Mouse (Mus musculus): ENCODE results near the gene Kcnh1. TPM values are rescaled to one million over a fixed set of nuclear protein-coding genes. Genes with fewer than 3 reads are reported as not detected.

Kcnh1 gene
- polyA plus RNA-seq, 1 experiment from 2014 or later = 0.89 TPM

- Histone ChIP-seq H3K4me2 (no peak overlapping the region), H3K27ac (no peak overlapping the region), H3K9ac (no peak overlapping the region), H3K4me3 (replicated peaks) (no peak overlapping the region), H3K9me3 (no peaks in the 10 kb centered on the region), H3K27me3 (replicated peaks) (no peaks in the 10 kb centered on the region), H3K36me3 (no peaks in the 10 kb centered on the region), H3K4me1 (no peaks in the 10 kb centered on the region)
- WGBS = 72% methylated on average over 7 of the region's 7 CpGs
- ATAC-seq (ENCODE audit: insufficient read depth, low FRiP score, low read depth) = no peak
Measured at GRCm38 (mm10) chr1:192544901-192545300, 354.3 kb downstream of the Kcnh1 start.

- WGBS = 39% methylated on average over 1 of the region's 1 CpGs
- H3K27ac ChIP-seq = no peak overlapping the region
- H3K9me3 ChIP-seq = no peaks in the 10 kb centered on the region
- no peak overlapping the region for H3K4me2 ChIP-seq
- no peak overlapping the region for H3K9ac ChIP-seq
- ATAC-seq (ENCODE audit: insufficient read depth, low FRiP score, low read depth) = no peak
- no peaks in the 10 kb centered on the region for H3K36me3 ChIP-seq
- H3K4me3 ChIP-seq (replicated peaks) = no peak overlapping the region
- H3K27me3 ChIP-seq (replicated peaks) = no peaks in the 10 kb centered on the region
- H3K4me1 ChIP-seq = no peaks in the 10 kb centered on the region
Measured at GRCm38 (mm10) chr1:192546843-192547242, 356.3 kb downstream of the Kcnh1 start.

GRCm38 (mm10) chr1:192550561-192550960 lies 360.0 kb downstream of the Kcnh1 start:
- no peak overlapping the region for H3K27ac ChIP-seq
- no peak for ATAC-seq (ENCODE audit: insufficient read depth, low FRiP score, low read depth)
- H3K36me3 ChIP-seq = no peaks in the 10 kb centered on the region
- no peak overlapping the region for H3K9ac ChIP-seq
- H3K4me3 ChIP-seq (replicated peaks) = no peak overlapping the region
- H3K9me3 ChIP-seq = no peaks in the 10 kb centered on the region
- no peaks in the 10 kb centered on the region for H3K4me1 ChIP-seq
- no peaks in the 10 kb centered on the region for H3K27me3 ChIP-seq (replicated peaks)
- WGBS = 86% methylated on average over 3 of the region's 3 CpGs
- no peak overlapping the region for H3K4me2 ChIP-seq

- no peak overlapping the region for H3K9ac ChIP-seq
- H3K27ac ChIP-seq = no peak overlapping the region
- no peaks in the 10 kb centered on the region for H3K4me1 ChIP-seq
- no peaks in the 10 kb centered on the region for H3K27me3 ChIP-seq (replicated peaks)
- no peak overlapping the region for H3K4me3 ChIP-seq (replicated peaks)
- no peaks in the 10 kb centered on the region for H3K36me3 ChIP-seq
- H3K9me3 ChIP-seq = no peaks in the 10 kb centered on the region
- no peak overlapping the region for H3K4me2 ChIP-seq
- no peak for ATAC-seq (ENCODE audit: insufficient read depth, low FRiP score, low read depth)
- 61% methylated on average over 4 of the region's 4 CpGs for WGBS
Measured at GRCm38 (mm10) chr1:192555516-192555915, 364.9 kb downstream of the Kcnh1 start.

GRCm38 (mm10) chr1:192557978-192558594 lies 367.5 kb downstream of the Kcnh1 start:
- no peaks in the 10 kb centered on the region for H3K9me3 ChIP-seq
- 78% methylated on average over 5 of the region's 5 CpGs for WGBS
- no peak overlapping the region for H3K4me3 ChIP-seq (replicated peaks)

GRCm38 (mm10) chr1:192559341-192559740 lies 368.8 kb downstream of the Kcnh1 start:
- ATAC-seq (ENCODE audit: insufficient read depth, low FRiP score, low read depth) = no peak
- H3K27me3 ChIP-seq (replicated peaks) = no peaks in the 10 kb centered on the region
- no peak overlapping the region for H3K9ac ChIP-seq

More at GRCm38 (mm10) chr1:192557978-192558594, 367.5 kb downstream of the Kcnh1 start:
- no peak overlapping the region for H3K27ac ChIP-seq
- H3K4me1 ChIP-seq = no peaks in the 10 kb centered on the region
- no peak for ATAC-seq (ENCODE audit: insufficient read depth, low FRiP score, low read depth)
- H3K27me3 ChIP-seq (replicated peaks) = no peaks in the 10 kb centered on the region
- H3K36me3 ChIP-seq = no peaks in the 10 kb centered on the region
- H3K4me2 ChIP-seq = no peak overlapping the region
- H3K9ac ChIP-seq = no peak overlapping the region

More at GRCm38 (mm10) chr1:192559341-192559740, 368.8 kb downstream of the Kcnh1 start:
- no peak overlapping the region for H3K4me2 ChIP-seq
- H3K36me3 ChIP-seq = no peaks in the 10 kb centered on the region
- no peaks in the 10 kb centered on the region for H3K4me1 ChIP-seq
- WGBS = 79% methylated on average over 1 of the region's 1 CpGs
- no peaks in the 10 kb centered on the region for H3K9me3 ChIP-seq
- no peak overlapping the region for H3K27ac ChIP-seq
- H3K4me3 ChIP-seq (replicated peaks) = no peak overlapping the region

Other genes starting within 250 kb of the Kcnh1 start
- 0.15 and 0.32 TPM in 2 replicates for gene Rd3, start 213.4 kb upstream of the Kcnh1 start, polyA plus RNA-seq (2015; fragmentation: Nextera tagmentation; extraction: Ambion mirVana)
- gene Traf5, start 98.2 kb upstream of the Kcnh1 start, polyA plus RNA-seq (2015; fragmentation: Nextera tagmentation; extraction: Ambion mirVana) = 23.3 and 23.7 TPM in 2 replicates
- gene Rcor3, start 52.7 kb upstream of the Kcnh1 start, polyA plus RNA-seq (2015; fragmentation: Nextera tagmentation; extraction: Ambion mirVana) = 24.8 and 26.3 TPM in 2 replicates